Mouse (Mus musculus) left cerebral cortex, adult 9 months (tissue): Measurements from ENCODE around the gene BC029722.
"Not testable (repeated sequence)": the region's sequence is repeated elsewhere in the genome, so short reads cannot be mapped to it uniquely, and the experiment has no call there.

ENCODE experiments used
- DNase-seq, 2 experiments: peaks; one replicate each; pipeline ENCODE4 v3.0.0; 2022; ENCODE audit warnings: low spot score in 2 of 2

Gene BC029722

DNA sequence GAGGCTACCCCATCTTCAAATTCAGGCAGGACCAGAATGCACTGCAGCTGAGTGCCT lies at the start of gene BC029722:
Gene BC029722, minus strand, starts transcription at position 35 of the 57 bp plus-strand sequence.
- DNase-seq: no peak

DNA sequence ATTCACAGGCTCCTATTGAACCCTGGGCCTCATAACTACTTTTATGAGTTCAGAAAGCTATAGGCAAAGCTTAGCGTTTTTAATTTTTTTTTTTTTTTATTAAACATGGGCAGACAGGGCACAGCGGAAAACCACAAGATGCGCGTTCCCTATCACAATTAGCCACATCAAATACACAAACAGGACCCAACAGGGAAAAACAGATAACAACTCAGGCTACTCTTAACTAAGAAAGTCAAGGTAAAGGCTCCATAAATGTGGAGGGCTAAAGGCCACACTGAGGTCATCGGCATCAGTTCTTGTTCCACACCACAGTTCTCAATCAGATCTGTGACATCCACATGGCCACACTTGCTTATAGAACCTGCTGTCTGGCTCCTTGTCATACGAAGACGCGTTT lies 49.1 kb upstream of the BC029722 start:
- no peak for DNase-seq

DNA sequence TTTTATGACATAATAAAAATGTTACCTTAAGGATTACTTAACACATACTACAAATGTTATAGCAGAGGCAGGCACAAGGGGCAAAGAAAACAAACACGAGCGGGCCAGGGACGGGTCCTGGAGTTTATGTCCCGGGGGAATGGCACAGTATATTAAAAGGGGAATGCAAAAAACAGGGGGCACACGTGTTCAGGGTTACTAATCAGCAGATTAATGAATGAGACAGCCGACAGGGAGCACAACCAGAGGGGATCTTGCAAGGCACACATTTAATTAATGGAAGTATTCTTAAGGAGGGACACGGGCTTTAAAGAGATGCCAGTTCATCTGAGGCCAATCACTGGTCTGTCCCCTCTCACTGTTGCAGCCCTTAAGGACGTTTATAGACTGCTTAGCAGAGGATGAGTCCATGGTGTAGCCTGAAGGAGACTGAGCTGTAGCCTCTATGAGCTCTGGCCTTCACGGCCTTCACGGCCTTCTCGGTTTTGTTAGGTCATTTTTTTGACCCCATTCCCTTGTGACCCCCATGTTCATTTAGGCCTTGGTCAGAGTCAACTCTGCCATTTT lies 44.2 kb upstream of the BC029722 start:
- DNase-seq: no peak

DNA sequence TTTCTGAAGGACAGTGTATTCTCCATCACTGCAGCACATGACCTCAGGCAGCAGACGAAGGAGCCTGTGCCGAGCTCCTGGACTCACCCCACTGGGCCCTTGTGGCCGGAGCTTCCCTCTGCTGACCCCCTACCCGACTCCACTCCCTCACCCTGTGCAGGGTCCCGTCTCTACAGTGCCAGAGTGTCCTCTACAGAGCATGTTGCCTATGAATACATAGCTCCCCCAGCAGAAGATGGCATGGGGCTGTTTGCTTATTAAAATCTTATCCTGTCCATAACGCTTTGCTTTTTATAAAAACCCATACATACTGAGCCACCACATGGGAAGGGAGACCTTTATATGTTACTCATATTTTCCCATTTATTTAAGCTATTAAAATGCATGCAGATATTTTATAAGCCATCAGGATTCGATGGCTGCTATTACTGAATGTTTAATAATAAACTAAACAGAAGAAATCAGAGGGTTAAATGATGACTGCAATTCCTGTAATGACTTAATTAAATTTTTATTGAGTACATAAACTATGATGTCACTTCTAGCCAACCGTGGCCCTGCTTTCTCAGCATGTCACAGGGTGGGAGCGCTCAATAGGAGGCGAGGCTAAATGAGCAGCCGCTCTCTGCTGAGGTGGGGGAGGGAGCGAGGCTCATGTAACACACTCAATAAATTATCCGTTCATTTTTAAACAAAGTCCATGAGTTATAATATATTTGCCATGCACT lies 43.5 kb upstream of the BC029722 start:
- peak in 1 of 2 experiments; percentile 8 for DNase-seq

DNA sequence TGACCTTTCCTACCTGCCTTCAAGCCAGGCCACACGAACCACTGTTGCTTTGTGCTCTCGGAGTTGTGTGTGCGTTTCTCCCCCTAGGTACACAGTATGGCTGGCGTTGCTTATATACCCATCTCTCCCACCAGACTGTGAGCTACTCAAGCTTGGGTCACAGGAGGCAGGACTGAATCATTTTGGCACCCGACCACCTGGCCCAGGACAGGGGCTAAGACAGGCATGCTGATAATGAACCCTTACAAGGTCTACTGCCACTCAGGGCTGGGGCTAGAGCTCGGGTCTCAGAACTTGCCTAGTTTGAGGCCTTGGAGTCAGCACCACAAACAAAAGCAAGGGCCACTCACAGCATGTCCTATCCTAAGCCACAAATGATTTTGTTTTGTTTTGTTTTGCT lies 42.4 kb upstream of the BC029722 start:
- no peak for DNase-seq

DNA sequence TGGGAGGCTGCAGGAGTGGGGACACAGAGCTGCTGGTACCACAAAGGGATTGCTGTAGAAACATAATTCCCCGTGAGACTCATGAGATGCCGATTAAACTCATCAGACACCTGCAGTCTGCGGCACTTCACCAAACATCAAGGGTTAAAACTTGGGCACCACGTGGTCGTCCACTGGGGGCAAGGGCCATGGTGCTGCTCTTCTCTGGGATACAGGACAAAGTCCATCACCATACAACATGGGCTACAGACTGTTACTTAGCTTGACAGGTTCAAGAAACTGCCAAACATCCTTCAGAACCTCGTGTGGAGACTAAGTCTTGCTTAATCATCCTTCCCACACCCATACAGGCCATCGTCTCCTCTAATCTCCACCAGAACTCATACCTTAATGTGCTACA lies 40.9 kb upstream of the BC029722 start:
- DNase-seq: no peak

DNA sequence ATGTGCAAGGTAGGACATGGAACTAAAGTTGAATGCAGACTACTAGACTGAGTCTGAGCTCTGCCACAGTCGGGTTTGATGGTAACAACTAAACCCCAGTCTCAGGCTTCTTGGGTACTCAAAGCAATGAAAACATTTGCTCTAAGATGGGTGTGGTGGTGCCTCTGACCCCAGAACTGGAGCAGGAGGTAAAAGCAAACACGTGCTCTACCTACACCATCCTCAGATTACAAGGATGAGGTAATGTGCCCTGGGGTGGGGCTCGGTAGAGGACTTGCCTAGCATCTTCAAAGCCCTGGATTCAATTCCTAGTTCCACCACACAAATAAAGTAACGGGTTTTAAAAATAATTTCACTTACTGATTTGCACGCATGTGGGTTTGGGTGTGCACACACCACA lies 33.3 kb upstream of the BC029722 start:
- no peak for DNase-seq

DNA sequence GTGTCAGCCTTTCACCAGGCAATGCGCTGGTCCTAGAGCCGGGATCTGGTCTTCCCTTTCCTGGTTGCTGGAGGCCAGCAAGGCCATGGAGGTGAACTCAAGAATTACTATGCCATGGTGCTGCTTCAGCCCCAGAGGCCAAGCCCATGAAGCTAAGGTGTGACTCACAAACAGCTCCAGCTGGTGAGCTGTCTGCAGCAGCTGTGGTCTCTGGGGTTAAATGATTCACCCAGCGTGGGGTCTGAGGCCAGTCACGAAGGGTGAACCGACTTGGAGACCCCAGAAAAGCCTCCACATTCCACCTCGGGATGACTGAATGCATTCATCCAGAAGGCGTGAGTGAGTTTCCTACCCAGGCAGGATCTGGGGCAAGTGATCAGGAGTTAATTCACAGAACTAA lies 30.9 kb upstream of the BC029722 start:
- DNase-seq: no peak

DNA sequence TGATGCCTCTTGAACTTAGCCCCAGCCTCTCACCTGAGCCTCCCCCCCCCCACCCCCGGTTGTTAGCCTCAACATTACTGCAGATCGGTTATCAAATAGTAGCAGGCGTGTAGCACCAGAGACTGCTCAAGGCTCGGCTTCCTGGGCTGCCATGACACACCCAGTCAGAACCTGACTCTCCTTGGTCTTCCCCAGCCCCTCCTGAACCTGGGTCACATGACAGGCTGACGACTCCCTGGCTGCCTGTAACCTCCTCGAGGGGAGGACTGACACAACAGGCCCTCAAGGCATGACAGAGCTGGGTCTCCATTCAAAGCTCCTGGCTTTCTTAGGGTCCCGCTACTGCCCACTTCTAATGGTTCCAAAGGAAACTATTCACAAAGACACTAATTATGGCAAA lies 30.2 kb upstream of the BC029722 start:
- no peak for DNase-seq

DNA sequence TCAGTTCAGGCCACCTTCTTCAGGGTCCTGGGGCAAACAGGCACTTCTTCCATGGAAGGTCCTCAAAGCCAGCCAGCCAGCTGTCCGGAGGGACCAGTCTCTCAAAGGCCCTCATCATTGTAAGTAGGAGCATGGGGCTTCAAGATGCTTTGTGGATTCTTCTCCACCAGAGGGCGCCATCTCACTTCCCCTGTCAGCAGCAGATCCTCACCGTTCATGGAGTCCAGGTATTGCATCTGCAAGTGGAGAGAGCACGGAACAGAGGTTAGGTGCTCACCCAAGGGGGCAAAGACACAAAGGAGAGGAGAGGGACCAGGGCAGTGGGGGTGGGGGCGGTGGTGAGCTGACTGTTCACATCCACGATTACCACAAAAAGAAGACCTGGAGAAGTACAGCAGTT lies 29.1 kb upstream of the BC029722 start:
- peak in 1 of 2 experiments; percentile 88 for DNase-seq

DNA sequence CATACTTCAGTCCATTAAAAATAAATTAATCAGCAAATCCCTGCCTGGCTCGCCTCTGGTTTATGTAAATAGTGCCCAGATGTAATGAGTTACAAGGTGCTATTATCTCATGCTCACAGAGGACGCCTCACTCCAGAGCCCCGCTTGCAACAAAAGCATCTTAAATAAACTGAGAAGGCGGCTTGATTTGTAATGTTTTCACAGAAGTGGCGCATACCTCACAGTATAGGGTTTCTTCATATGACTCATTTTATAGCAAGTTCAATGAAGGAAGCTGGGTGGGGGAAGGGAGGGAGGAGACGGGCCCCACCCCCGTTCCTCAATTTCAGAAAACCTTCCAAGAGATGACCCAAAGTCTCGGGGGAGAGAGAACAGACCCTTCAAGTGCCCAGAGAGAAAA lies 27.7 kb upstream of the BC029722 start:
- no peak for DNase-seq

DNA sequence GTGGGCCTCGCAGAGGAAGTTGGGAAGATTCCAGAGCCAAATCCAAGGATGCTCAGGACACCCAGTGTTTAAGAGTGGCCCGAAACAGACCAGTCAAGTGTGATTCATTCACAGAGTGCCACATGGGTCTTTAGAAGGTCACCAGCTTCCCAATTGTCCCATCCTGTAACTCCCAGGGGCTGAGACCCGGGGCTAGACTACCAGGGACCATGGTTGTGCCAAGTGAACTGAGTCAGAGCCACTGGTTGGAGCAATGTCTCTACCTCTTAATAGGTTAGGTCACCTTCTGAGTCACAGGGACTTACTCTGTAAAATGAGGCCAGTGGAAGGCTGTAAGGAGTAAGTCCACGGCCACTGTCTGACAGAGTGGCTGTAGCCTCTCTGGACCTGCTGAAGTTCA lies 19.7 kb upstream of the BC029722 start:
- DNase-seq: no peak

DNA sequence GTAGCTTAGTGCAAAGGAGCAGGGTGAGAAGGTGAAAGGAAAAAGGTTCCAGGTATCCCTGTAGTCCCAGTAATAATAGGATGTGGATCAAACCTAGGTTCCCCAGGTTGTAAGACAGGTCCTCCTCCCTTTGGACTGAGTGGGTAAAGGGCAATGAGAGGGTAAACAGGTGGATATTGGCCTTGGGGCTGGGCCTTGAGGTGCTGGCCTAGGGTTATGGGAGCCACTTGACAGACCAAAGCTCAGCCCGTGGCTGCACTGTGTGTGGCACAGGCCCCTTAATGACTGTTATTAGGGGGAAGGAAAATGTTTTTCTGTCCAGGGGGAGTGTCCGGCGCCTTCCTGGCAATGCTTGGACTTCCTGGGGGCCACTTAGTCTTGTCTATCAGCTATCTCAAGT lies 18.7 kb upstream of the BC029722 start:
- no peak for DNase-seq

DNA sequence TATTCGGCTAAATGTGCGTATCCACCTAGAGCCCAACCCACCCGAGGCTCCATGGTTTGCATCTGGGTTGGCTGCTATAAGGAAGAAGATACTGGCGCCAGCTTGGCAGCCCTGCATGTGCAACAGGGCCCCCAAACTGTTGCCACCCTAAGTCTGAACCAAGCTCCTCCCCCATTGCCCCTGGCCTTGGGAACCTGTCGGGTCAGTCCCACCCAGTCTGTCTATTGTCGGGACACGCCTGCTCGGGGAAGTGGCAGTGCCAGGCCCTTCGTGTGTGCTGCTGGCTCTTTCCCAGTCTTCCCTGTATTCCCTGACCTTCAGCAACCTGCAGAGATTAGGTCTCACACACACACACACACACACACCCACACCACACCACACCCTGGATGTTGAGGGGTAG lies 15.5 kb upstream of the BC029722 start, which contains the start of gene Fam83c:
Gene Fam83c, minus strand, starts transcription at position 123 of the 400 bp plus-strand sequence.
- DNase-seq: no peak

DNA sequence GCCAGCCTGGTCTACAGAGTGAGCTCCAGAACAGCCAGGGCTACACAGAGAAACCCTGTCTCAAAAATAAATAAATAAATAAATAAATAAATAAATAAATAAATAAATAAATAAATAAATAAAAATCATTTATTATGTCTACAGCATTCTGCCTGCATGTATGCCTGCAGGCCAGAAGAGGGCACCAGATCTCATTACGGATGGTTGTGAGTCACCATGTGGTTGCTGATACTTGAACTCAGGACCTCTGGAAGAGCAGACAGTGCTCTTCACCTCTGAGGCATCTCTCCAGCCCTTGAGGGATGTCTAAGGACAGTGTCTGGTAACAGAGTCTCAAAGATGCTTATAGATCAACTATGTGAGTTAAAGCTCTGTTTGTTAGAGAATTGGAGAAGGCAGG lies 12.9 kb upstream of the BC029722 start:
- not testable (repeated sequence) for DNase-seq

DNA sequence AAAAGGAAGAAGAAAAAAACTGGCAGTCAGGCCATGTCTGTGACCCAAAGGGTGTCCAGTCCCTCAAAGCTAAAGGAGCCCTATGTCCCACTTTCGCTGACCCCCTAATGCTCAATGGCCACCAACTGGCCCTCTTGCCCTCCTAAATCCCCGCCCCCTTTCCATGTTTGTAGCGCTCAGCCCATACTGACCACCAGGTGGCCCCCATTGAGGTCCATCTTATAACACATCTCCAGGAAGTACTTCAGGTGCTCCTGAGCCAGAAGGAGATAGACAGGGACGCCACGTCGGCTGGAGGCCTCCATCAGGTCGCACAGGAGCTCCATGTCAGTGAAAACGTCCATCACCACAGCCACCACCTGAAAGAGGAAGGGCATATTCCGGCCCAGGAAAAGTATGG lies 12.1 kb upstream of the BC029722 start:
- DNase-seq: no peak

DNA sequence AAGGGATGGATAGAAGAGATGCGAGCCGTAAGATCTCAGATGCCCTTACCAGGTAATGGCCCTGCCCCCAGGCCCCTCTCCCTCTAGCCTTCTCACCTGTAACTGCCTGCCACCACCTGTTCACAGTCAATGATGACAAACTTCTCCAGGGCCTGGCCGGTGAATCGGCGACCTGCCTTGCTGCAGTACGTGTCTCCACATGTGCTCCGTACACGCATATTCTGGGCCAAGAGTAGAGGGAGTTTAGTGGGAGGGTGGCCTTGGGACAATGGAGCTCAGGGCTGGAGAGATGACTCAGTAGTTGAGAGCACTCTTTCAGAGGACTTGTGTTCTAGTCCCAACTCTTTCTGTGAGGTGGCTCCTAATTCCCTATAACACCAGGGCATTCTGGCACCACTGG lies 11.6 kb upstream of the BC029722 start:
- DNase-seq: no peak

DNA sequence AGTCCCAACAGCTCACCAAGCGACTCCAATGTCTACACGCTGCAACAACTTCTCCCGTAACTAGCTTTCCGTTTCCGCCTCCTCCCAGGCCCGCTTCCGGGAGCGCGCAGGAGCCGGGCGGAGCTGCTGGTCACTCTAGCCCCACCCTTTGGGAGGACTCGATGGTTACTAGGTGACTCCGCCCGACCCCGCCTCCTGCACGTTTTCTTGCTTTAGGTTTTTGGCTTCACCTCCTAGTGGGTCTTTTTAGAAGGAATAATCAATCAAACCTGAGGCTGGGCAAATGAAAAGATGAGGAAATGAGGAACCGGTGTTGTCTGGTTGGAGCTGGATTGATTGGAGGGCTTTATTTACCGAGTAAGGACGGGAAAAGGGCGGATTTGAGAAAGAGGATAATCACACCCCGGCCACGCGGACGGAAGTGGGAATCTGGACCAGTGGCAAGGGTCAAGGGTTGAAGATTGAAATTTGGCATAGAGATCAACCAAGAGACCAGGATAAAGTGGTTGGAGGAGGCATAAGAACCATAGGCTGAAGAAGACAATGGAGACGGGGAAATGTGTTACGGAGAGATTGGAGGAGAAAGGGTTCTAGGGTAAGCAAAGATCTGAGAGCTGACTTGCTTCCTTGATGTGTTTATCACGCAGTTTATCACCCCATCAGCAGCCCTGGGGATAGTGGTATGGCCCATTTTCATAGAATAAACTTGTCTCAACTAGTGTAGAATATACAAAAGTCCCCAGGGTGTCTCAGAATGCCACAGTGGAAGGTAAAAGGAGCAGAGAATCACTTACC lies 7.6 kb upstream of the BC029722 start, which contains the start of gene Eif6:
Gene Eif6, minus strand, starts transcription at position 296 of the 795 bp plus-strand sequence.
- DNase-seq: peak in 1 of 2 experiments; percentile 80

DNA sequence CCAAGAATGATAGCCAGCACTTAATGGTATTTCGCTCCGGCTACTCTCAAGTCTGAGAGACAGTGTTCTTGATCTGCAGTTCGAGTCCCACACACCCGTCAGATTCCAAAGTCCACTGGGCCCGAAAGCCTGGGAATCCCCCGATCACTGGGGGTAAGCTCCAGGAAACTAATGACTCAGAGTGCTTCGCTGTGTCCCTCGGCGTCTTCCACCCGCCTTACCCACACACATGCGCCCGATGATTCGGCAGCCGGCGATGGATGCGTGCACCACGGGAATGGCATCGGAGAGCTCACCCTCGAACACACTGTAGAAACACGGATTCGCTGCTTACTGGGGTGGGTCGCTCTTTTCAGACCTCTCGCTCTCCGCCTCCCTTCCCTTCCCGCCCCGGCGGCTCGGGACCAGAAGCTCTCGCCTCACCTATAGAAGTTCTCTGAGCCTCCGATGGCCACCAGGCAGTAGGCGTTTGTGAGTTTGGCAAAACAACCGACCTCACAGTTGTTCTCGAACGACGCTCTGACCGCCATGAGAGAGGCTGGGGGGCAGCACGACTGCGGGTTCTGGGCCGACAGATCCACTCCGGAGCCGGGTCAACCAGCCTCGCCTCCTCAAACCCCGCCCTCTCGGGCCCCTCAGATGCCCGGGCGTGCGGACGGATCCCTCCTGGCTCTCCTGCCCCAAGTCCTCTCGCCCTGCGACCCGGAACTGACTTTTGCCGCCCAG lies 6.8 kb upstream of the BC029722 start:
- DNase-seq: no peak

DNA sequence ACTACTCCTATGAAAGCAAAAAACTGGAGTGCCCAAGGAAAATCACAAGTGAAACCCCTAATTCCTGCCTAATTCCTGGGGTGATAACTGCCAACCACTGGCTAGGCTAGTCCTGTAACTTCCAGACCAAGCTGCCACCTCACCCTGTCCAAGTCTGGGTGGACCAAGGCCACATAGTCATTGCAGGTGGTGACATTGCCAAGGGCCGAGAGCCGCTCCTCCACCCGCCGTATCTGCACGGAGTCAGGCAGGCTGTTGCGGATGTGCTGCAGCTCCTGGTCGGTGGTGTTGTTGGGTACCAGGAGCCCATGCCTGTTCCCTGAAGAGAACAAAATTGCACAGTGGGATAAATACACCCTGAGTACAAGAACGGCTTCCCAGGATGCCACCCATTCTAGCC lies 4.5 kb upstream of the BC029722 start:
- DNase-seq: no peak

DNA sequence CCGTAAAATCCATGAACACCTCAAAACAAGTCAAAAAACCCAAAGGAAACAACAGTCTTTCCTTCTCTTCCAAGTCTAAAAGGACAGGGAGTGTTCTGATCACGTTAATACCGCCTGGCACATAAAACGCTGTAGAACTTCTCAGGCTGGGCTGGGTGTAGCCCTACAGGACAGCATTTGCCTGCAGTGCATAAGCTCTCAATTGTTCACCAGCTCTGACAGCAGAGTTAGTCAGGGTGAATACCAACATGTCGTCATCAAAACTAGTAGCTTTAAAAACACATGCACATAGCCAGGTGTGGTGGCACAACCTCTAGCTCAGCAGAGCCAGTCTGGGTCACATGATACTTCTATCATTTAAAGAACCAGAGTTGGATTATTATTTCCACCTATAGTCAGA lies 1.6 kb upstream of the BC029722 start:
- DNase-seq: no peak

DNA sequence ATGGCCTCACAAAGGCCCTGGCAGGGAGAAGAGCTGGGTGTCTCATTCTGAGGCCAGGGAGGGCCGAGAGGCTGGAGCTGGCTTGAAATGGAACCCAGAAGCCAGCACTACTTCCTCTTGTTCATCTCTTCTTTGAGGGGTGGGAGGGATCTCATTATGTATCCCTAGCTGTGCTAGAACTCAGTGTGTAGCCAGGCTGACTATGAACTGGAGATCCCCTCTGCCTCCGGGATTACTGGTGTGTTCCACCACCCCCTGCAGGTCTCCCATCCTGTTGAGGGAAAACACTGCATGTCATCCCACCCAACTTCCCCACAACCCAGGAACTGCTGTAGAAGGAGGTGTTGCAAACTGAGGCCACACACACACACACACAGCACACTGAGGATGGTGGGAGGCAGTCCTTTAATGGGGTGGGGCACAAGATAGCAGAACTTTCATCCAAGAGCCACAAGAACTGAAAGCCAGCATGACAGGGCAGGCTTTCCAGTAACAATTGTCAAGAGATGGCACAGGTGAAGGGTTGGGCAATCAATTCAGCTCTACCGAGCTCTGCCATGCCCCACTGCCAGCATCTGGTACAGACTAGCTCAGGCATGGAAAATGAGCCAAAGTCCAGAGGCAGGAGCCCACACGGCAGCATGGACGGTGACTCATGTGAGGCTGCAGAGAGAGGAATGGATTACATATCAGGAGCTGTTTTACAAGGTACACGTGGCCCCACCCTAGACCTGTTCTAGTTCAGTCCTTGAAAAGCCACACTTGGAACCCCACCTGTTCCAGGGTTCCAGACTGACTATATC lies 424 bp upstream of the BC029722 start:
- DNase-seq: no peak
